Mouse (Mus musculus): Measurements from ENCODE around the gene Lrrc1. TPM values are rescaled to one million over a fixed set of nuclear protein-coding genes. Genes with fewer than 3 reads are reported as not detected.

The Lrrc1 gene
- polyA plus RNA-seq, 1 experiment from 2014 or later, result 15.7 TPM

DNA sequence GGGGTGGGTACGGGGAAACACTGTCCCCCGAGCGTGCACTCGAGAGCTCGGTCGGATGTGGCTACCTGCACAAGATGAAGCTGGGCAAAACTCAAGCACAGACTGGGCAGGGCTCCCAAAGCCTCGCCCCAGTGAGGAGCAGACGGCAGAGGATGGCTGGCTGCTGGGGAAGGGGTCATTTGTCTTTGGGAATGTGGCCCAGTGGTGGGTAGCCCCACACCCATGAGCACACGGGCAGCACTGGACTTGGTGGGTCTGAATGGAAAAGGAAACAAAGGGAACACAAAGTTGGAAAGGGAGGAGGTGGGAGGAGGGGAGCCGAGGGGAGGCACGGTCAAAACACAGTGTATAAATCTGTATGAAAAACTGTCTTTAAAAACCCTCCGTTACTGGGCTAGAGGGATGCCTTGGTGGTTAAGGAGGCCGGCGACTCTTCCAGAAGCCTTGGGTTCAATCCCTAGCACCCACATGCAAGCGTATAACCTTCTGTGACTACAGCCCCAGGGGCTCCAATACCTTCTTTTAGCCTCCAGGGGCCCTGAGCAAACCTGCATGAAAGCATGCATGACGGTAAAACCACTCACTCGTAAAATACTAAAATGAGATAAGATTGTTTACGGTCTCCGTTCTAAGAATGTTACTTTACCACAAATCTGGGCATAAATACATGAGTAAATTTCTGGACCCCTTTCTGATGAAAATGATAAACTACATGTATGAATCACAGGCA, 89.1 kb downstream of the Lrrc1 start:
- no peak for ATAC-seq (ENCODE audit: insufficient number of reproducible peaks, insufficient read depth, low FRiP score, low TSS enrichment, low read depth)
- H3K4me3 ChIP-seq, result no peak overlapping the region
- H3K27ac ChIP-seq, result no peak overlapping the region
- no peak overlapping the region for H3K4me2 ChIP-seq
- no peaks in the 10 kb centered on the region for H3K27me3 ChIP-seq
- 82% methylated on average over 19 of the region's 19 CpGs for WGBS
- no peak overlapping the region for H3K9ac ChIP-seq
- peaks cover 26% of the 10 kb centered on the region for H3K36me3 ChIP-seq
- no peaks in the 10 kb centered on the region for H3K9me3 ChIP-seq
- H3K4me1 ChIP-seq, result peaks cover 3% of the 10 kb centered on the region; the same call in 1 of the 2 replicates

DNA sequence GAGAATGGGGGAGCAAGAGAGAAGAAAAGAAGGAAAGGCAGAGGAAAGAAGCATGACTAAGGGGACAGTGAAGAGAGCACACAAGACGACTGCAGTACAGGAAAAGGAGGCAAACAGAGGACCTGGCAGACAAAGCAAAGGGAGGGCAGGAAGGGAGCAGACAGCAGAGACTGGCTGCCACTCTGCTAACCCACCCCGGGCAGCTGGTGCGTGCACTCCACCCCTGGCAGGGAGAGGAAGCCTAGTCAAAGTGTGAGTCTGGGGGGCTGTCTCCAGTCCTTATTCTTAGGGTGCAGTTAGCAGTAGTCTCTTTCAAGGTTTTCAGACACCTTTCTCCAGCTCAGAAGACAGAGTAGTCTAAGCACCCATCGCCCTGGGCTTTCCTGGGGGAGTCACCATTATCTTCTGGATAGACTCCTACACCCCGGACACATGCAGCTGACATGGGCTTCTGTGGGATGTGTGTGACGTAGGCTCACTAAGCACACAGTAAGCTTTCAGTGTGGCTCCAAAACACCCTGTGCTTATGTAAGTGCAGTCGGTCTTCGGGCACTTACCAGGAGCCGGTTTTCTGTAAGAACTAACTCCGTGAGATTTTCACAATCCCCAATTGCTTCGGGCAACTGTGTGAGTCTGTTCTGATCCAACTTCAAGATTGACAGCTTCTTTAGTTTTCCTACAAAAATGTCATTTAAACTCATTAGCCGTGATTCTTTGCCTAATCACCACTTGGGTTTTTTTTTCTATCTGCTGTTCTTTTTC, 92.4 kb downstream of the Lrrc1 start:
- no peak for ATAC-seq (ENCODE audit: insufficient number of reproducible peaks, insufficient read depth, low FRiP score, low TSS enrichment, low read depth)
- 66% methylated on average over 12 of the region's 12 CpGs for WGBS
- H3K9ac ChIP-seq, result no peak overlapping the region
- H3K4me1 ChIP-seq, result peaks cover 3% of the 10 kb centered on the region; the same call in 1 of the 2 replicates
- no peak overlapping the region for H3K4me3 ChIP-seq
- no peaks in the 10 kb centered on the region for H3K27me3 ChIP-seq
- peaks cover 28% of the 10 kb centered on the region for H3K36me3 ChIP-seq
- no peak overlapping the region for H3K27ac ChIP-seq
- H3K9me3 ChIP-seq, result no peaks in the 10 kb centered on the region
- H3K4me2 ChIP-seq, result no peak overlapping the region

DNA sequence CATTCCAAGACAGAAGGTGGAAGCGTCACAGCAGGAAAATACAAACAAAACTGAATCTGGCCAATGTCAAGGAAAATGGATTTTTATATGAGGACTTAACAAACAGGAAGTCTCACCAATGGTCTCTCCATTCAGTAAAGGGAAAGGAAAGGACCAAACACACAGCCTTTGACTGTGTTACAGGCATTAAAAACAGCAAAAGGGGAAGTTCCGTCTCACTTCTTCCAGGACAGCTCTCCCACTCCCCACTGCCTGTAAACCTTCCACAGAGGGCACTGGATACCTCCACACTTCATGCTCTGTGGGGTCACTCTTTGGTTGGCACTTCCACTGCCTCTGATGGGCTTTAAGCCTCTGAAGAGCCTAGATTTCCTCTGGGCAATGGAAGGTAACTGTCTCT, 94.2 kb downstream of the Lrrc1 start:
- ATAC-seq (ENCODE audit: insufficient number of reproducible peaks, insufficient read depth, low FRiP score, low TSS enrichment, low read depth), result no peak
- no peak overlapping the region for H3K4me2 ChIP-seq
- H3K4me3 ChIP-seq, result no peak overlapping the region
- peaks cover 3% of the 10 kb centered on the region; the same call in 1 of the 2 replicates for H3K4me1 ChIP-seq
- peaks cover 19% of the 10 kb centered on the region; the same call in 1 of the 2 replicates for H3K36me3 ChIP-seq
- H3K9ac ChIP-seq, result no peak overlapping the region
- WGBS, result 85% methylated on average over 2 of the region's 2 CpGs
- no peaks in the 10 kb centered on the region for H3K9me3 ChIP-seq
- no peaks in the 10 kb centered on the region for H3K27me3 ChIP-seq
- H3K27ac ChIP-seq, result no peak overlapping the region

DNA sequence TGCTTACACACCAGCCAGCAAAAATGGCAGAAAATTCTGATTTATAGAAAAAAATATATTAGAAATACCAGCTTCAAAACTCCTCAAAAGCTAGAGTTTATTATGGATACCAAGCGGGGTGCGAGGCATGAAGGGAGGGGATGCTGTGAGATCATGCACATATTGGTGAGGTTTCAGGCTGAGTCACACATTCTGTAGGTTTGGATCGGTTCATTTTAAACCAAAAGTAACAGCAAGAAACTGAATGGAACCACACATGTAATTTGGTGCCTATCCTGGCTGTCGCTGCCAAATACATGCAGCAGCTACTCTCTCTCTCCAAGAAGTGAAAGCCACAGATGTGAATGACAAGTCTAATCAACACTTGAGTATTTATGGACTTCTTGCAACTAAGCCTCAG, 99.8 kb downstream of the Lrrc1 start:
- Histone ChIP-seq H3K4me1 (no peaks in the 10 kb centered on the region), H3K27ac (no peak overlapping the region), H3K36me3 (peaks cover 21% of the 10 kb centered on the region), H3K9me3 (no peaks in the 10 kb centered on the region), H3K27me3 (no peaks in the 10 kb centered on the region), H3K4me2 (no peak overlapping the region), H3K9ac (no peak overlapping the region), H3K4me3 (no peak overlapping the region)
- no peak for ATAC-seq (ENCODE audit: insufficient number of reproducible peaks, insufficient read depth, low FRiP score, low TSS enrichment, low read depth)
- 93% methylated on average over 4 of the region's 4 CpGs for WGBS

DNA sequence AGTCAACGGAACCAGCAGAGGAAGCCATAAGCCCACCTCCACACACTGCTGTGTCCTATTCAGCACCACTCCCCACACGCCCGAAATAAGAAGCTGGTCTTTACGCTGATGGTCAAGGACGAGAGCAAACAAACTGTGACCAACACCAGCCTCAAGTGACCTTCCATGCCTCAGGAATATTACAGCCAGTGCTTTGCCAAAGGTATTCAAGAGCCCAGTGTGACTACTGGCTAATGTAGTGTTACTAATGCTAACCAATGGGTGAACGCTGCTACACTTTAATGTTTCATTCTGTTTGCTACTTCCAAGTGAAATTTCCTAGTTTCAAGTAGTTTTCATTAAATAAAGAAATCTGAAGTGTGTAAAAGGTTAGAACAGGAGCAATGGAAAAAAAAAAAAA, 105.3 kb downstream of the Lrrc1 start:
- no peak for ATAC-seq (ENCODE audit: insufficient number of reproducible peaks, insufficient read depth, low FRiP score, low TSS enrichment, low read depth)
- Histone ChIP-seq H3K36me3 (peaks cover 40% of the 10 kb centered on the region), H3K27me3 (no peaks in the 10 kb centered on the region), H3K4me2 (no peak overlapping the region), H3K4me1 (no peaks in the 10 kb centered on the region; the same call in 1 of the 2 replicates), H3K4me3 (no peak overlapping the region), H3K9ac (no peak overlapping the region), H3K9me3 (no peaks in the 10 kb centered on the region), H3K27ac (no peak overlapping the region)
- WGBS, result 87% methylated on average over 6 of the region's 6 CpGs

DNA sequence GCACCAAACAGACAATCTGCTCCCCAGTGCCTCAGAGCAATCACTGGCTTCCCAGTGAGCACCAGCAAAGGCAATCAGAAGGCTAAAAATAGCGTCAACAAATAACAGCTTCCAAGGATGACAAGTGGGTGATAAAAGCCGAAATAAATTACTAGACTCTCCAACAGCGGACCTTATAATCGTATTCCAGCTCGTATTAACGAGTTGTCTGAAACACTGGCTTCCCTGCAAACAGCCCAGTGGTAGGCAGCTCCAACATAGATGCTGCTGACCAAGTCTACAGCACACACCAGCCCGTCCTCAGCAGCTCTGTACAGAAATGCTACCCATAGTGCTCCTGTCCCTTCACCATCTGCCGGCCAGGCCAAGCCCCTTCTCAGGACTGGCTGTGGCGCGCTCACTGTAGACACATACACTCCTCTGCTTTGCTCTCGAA, 105.8 kb downstream of the Lrrc1 start:
- 85% methylated on average over 11 of the region's 11 CpGs for WGBS
- no peak overlapping the region for H3K4me2 ChIP-seq
- H3K27me3 ChIP-seq, result no peaks in the 10 kb centered on the region
- no peaks in the 10 kb centered on the region; the same call in 1 of the 2 replicates for H3K4me1 ChIP-seq
- peaks cover 44% of the 10 kb centered on the region for H3K36me3 ChIP-seq
- no peak overlapping the region for H3K9ac ChIP-seq
- H3K4me3 ChIP-seq, result no peak overlapping the region
- no peaks in the 10 kb centered on the region for H3K9me3 ChIP-seq
- no peak overlapping the region for H3K27ac ChIP-seq
- ATAC-seq (ENCODE audit: insufficient number of reproducible peaks, insufficient read depth, low FRiP score, low TSS enrichment, low read depth), result no peak

DNA sequence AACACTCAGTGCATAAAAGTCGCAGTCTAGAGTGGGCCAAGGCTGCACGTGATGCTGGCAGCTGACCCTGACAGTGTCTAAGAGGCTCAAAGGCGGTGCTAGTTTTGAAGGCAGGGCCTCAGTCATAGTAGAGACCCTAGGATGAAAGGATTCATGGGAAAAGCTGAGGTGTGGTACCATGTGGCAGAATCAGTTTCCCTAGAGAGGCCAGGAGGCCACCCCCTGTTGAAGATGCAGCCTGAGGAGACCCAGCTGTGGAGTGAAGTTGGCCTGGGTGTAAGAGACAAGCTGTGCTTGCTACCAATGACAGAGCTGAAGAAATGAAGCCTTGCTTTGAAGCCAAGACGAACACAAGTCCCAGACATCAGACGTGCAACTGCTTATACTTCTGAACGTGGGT, 107.5 kb downstream of the Lrrc1 start:
- ATAC-seq (ENCODE audit: insufficient number of reproducible peaks, insufficient read depth, low FRiP score, low TSS enrichment, low read depth), result no peak
- H3K9ac ChIP-seq, result no peak overlapping the region
- H3K4me1 ChIP-seq, result no peaks in the 10 kb centered on the region; the same call in 1 of the 2 replicates
- H3K9me3 ChIP-seq, result no peaks in the 10 kb centered on the region
- H3K27me3 ChIP-seq, result no peaks in the 10 kb centered on the region
- no peak overlapping the region for H3K4me3 ChIP-seq
- H3K4me2 ChIP-seq, result no peak overlapping the region
- no peak overlapping the region for H3K27ac ChIP-seq
- H3K36me3 ChIP-seq, result peaks cover 45% of the 10 kb centered on the region
- WGBS, result 90% methylated on average over 6 of the region's 6 CpGs

DNA sequence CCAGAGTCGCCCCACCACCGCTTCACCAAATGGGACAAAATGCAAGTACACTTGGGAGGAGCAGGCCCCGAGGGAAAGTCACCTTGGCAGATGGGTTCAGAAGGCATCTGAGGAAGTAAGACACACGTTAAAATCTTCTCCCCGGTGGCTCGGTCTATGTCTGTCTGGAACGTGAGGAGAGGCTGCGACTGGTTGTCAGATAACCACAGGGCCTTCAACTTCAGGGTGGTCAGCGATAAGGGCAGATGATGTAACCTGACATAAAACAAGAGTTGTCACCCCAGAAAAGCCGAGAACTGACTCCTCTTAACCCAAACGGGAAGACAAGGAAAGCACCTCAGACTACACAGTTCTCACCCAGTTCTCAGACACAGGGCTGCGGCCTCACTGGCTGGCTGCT, 109.7 kb downstream of the Lrrc1 start:
- 81% methylated on average over 12 of the region's 12 CpGs for WGBS
- no peak for ATAC-seq (ENCODE audit: insufficient number of reproducible peaks, insufficient read depth, low FRiP score, low TSS enrichment, low read depth)

DNA sequence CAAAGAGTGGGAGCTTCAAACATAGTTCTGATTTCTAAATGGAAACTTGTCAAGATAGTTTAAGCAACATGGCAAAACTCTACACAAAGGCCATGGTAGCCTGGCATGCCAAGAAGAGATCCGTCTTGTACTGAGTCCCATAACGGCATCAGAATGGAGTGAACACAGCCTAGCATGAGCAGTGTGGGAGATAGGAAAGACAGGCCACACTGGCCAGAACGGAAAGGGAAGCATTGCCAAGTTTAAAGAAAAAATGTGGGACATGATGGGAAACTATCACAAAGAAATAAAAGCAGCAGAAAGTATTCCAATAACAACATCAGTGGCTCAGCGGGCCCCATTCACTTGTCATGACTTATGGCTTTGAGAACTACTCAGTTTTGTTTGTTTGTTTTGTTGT, 111.2 kb downstream of the Lrrc1 start:
- Histone ChIP-seq H3K9me3 (no peaks in the 10 kb centered on the region), H3K36me3 (peaks cover 37% of the 10 kb centered on the region), H3K27me3 (no peaks in the 10 kb centered on the region), H3K4me3 (no peak overlapping the region), H3K4me1 (peaks cover 15% of the 10 kb centered on the region), H3K9ac (no peak overlapping the region), H3K4me2 (no peak overlapping the region), H3K27ac (no peak overlapping the region)
- no peak for ATAC-seq (ENCODE audit: insufficient number of reproducible peaks, insufficient read depth, low FRiP score, low TSS enrichment, low read depth)
- 89% methylated on average over 4 of the region's 4 CpGs for WGBS

More for the DNA sequence above, 109.7 kb downstream of the Lrrc1 start:
- Histone ChIP-seq H3K9me3 (no peaks in the 10 kb centered on the region), H3K27me3 (no peaks in the 10 kb centered on the region), H3K27ac (no peak overlapping the region), H3K4me1 (no peaks in the 10 kb centered on the region; the same call in 1 of the 2 replicates), H3K9ac (no peak overlapping the region), H3K4me2 (no peak overlapping the region), H3K4me3 (no peak overlapping the region), H3K36me3 (peaks cover 37% of the 10 kb centered on the region)

DNA sequence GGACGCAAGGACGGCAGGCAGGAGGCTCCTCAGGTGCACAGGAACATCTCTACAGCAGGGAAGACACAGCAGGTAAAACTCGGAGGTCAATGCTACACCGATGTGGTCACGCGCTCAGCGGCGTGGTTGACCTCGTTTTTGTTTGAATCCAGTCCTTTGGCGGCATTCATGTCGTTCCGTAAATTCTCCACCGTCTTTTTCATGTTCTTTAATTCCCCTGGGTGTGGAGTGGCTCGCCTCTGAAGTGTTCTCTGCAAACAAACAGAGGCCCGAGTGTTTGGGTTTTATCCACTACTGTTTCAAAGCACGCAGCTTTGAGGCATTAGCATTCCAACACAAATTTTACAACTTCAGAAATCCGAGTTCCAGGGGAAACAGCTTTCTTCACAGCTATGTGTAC, 112.6 kb downstream of the Lrrc1 start:
- Histone ChIP-seq H3K4me3 (no peak overlapping the region), H3K27me3 (no peaks in the 10 kb centered on the region), H3K4me2 (no peak overlapping the region), H3K4me1 (peaks cover 29% of the 10 kb centered on the region), H3K27ac (no peak overlapping the region), H3K9ac (no peak overlapping the region), H3K36me3 (peaks cover 26% of the 10 kb centered on the region), H3K9me3 (no peaks in the 10 kb centered on the region)
- 81% methylated on average over 17 of the region's 17 CpGs for WGBS
- ATAC-seq (ENCODE audit: insufficient number of reproducible peaks, insufficient read depth, low FRiP score, low TSS enrichment, low read depth), result no peak

DNA sequence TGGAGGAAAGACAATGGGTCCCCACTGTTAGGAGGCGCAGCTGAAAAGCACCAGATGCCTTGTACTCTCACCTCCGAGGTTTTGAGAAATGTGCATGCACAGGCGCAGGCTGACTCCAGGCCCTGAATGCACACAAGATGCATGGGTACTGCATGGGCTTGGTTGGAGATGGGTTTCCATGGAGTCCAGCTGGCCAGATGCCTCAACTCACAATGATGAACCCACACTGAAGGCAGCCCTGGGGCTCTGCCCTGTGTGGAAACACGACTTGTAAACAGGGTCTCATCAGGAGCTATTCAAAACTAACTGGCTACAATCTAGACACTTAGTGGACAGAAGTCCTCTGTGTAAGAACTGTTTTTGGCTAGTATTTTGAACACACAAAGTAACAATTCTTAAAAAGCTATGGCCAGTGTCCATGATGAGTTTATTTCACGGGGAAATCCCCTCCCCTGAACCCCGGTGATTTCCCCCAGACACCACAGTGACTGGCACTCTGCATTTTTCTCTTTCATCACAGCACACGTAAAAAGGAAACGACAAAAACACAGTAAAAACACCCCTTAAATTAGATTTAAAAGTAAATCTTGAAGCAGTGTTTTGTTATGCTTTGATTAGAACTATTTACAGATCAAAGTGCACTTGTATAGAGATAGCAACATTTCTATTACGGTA, 114.1 kb downstream of the Lrrc1 start:
- peaks cover 42% of the 10 kb centered on the region for H3K4me1 ChIP-seq
- ATAC-seq (ENCODE audit: insufficient number of reproducible peaks, insufficient read depth, low FRiP score, low TSS enrichment, low read depth), result no peak
- H3K27ac ChIP-seq, result no peak overlapping the region
- no peaks in the 10 kb centered on the region for H3K9me3 ChIP-seq
- H3K4me3 ChIP-seq, result no peak overlapping the region
- H3K36me3 ChIP-seq, result peaks cover 20% of the 10 kb centered on the region
- 74% methylated on average over 9 of the region's 9 CpGs for WGBS
- no peak overlapping the region for H3K9ac ChIP-seq
- H3K4me2 ChIP-seq, result no peak overlapping the region
- no peaks in the 10 kb centered on the region for H3K27me3 ChIP-seq
